Mouse (Mus musculus) thymus, adult 18-20 months (tissue): ENCODE measurements around the gene Qser1.
"Not testable (repeated sequence)": the region's sequence is repeated elsewhere in the genome, so short reads cannot be mapped to it uniquely, and the experiment has no call there.

ENCODE experiments used
- DNase-seq, 2 experiments: peaks; one replicate each; pipeline ENCODE4 v3.0.0; 2022; ENCODE audit warnings: mixed read lengths in 2 of 2

Qser1 gene

DNA sequence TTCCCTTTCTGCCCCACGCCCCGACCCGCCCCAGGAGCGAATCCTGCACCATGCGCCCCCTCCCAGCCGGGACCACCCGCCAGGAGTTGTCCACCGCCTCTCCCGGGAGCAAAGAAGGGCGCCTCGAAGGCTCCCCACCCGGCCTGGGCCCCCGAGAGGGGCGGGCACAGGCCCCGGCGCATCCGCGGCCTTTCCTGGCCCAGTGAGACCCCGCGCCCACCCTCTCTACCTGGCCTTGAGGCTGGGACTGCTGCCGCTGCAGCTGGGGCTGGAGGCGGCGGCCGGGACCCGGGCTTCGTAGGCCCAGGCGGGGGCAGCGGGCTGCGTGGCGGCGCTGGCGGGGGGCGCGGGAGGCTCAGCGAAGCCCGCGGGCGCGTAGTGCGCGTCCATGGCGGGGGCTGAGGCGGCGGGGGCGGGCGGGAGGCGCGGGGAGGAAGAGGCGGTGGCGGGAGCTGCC, at the start of gene Qser1:
TSS of gene Qser1 (minus strand) at position 390 of the 457 bp plus-strand sequence.
- DNase-seq, result no peak

DNA sequence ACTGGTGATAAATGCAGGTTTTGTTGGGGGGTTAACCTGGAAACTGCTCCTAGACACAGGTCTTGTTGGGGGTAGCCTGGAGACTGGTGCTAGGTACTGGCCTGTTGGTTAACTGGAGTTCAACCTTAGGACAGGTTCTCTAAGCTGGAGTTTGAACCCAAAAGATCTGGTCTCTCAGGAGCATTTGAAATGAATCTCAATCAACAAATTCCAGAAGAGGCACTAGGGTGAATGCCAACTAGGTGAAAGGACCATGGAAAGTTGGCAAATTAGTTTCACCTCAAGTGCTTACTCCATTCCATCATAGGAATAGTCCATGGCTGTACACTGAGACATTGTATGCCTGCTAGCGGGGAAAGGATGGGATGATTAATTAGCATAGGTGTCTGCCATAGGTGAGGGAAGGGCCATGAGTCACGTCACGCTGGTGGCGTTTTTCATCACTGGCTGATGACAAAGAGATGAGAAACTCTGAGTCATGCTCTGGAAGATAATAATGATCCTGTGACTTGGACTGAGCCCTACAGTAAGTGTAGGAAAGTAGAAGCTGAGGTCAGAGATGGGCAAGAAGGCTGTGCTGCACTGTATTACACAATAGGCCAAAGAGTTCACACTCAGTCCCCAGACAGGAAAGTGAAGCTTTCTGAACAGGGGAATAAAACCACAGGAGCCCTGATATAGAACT, 47.8 kb upstream of the Qser1 start:
- no peak for DNase-seq

GRCm38 (mm10) chr2:104860426-104860825, 43.9 kb upstream of the Qser1 start:
- no peak for DNase-seq

DNA sequence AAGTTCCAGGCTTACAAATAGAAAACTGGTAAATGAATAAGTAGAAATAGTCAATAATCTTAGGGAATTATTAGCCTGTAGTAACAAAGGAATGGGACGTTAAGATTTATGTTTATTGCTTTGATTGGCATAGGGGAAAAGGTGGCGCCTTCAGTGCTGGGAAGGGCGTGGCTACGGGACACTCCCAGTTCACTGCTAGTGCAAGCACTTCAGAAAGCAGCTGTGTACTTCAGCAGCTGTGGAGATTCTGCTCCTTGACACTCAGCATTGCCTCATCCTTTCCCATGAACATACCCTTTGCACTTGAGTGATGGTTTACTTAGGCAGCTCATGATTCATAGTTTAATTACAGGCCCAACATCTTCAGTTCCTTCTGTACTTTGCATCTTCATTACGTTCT, 42.5 kb upstream of the Qser1 start:
- no peak for DNase-seq

- DNase-seq, result not testable (repeated sequence)
Observed at GRCm38 (mm10) chr2:104858083-104858482, 41.5 kb upstream of the Qser1 start.

GRCm38 (mm10) chr2:104856218-104856617, 39.7 kb upstream of the Qser1 start:
- no peak for DNase-seq

GRCm38 (mm10) chr2:104855732-104856131, 39.2 kb upstream of the Qser1 start:
- no peak for DNase-seq

DNA sequence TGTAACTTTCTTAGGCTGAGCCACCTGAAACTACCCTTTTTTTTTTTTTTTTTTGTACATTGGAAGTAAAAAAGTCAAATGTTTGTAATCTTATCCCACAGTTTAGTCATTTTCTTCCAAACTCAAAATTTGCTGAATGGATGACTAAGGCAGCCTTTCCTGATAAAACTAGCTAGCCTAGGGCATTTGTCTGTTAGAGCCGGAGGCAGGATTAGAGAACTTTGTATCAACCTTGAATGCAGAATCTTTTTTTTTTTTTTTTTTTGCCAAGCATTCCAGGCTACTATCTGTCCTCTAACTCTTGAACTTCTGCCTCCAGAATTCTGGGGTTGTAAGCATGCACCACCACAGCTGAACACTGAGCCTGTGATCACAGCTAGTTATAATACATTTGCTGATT, 38.3 kb upstream of the Qser1 start:
- no peak for DNase-seq

GRCm38 (mm10) chr2:104852546-104852945, 36.0 kb upstream of the Qser1 start:
- no peak for DNase-seq

- no peak for DNase-seq
Observed at GRCm38 (mm10) chr2:104851686-104852085, 35.1 kb upstream of the Qser1 start.

GRCm38 (mm10) chr2:104849991-104850359, 33.4 kb upstream of the Qser1 start:
- DNase-seq, result no peak

DNA sequence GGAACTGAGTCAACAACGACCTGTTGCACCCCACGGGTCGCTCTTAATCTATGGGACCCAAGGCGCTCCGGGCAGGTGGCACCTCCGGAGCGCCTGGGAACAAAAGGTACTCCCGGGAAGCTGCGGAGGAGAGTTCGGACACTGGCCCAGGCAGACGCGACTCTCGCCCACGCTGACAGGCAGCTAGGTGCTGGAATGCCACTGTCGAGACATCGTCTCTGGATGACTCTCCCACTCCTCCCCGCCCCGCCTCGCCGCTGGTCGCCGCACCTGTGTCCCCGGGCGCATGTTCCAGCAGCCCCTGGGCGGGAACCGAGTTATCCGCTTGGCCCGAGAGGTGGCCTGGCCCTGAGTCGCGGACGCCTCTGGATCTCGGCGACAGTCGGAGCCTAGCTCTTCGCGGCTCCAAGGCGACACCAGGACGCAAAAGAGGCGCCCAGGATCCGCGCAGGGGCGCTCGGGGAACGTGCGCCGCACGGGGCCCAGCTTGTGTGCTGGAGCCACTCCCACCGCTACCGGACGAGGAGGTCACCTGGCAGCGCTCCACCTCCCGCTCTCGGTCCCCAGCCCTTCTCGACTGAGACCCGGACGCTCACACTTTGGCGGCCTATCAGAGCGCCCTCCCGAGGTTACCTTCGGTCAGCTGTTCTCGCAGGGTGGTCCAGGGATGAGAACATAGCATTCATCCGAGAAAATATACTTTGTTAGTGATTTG, 32.9 kb upstream of the Qser1 start, which contains the start of gene Prrg4:
TSS of gene Prrg4 (minus strand) at position 601 of the 715 bp plus-strand sequence.
- DNase-seq, result peak; percentile 54 to 65

- peak; percentile 7 to 35 for DNase-seq
Observed at GRCm38 (mm10) chr2:104848235-104849161, 31.9 kb upstream of the Qser1 start.

- peak; percentile 3 to 18 for DNase-seq
Observed at GRCm38 (mm10) chr2:104847645-104848044, 31.1 kb upstream of the Qser1 start.

DNA sequence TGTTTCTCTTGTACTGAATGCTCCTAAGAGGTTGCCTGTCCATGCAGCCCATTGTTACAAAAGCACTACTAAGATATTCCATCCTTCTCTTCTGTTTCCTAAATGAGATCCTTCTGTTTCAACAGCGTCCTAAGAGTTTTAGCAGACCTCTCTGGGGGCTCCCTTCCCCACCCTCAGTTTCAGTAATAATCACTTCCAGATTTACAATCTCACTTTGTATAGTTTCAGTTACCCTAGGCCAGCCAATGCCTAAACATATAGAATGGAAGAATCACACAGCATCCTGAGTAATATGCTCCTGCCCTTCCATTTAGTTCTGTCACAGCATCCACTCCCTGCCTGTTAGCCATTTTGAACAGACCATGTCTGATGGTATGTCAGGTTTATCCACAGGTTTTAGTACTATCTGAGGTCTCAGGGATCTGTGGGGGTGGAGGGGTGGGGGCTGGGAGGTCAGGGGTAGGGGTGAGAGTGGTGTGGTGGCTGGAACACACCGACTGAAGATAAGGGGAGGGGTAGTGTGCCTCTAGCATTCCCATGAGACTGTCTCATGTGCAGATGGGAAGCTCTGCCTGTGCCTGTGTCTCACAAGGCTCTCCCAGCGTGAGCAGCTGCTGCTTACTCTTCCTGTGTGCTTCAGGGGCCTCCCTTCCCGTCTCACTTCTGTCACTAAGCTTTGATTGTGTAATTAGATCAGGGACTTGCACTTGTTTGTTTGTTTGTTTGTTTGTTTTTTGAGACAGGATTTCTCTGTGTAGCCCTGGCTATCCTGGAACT, 30.3 kb upstream of the Qser1 start:
- DNase-seq, result no peak

DNA sequence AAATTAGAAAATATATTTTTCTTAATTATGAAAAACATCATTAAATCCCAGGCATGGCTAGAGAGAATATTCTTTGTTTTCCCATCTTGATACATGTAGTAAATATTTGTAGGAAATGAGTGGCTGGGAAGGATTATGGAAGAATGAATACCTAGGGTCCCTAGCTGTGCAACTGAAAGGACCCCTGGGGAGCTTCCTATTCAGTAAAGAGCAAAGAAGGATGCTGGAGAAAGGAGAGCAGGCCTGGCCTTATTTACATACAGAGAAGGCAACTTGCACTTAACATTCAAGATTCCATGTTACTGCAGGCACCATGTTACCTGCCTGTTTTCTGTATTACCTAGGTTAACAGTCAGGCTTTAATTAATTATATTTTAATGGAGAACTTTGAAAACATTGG, 26.0 kb upstream of the Qser1 start:
- no peak for DNase-seq

DNA sequence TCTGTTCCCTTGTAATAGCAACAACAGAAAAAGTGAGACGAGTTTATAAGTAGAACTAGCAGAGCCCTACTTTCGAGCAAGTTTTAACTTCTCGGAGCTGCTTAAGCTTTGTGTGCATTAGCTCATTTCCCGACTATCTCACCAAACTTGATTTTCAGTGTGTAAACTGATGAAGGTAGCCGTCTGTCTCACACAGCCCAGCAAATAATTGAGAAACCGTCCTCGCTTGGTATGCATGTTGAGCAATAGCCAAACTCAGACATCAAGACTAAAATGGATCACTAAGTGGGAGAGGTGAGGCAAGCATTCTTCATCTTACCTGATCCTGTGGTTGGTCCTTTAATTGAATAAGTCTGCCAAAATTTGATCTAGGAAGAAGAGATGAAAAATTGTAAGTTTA, 25.2 kb upstream of the Qser1 start:
- DNase-seq, result no peak

GRCm38 (mm10) chr2:104840974-104841373, 24.4 kb upstream of the Qser1 start:
- no peak for DNase-seq

DNA sequence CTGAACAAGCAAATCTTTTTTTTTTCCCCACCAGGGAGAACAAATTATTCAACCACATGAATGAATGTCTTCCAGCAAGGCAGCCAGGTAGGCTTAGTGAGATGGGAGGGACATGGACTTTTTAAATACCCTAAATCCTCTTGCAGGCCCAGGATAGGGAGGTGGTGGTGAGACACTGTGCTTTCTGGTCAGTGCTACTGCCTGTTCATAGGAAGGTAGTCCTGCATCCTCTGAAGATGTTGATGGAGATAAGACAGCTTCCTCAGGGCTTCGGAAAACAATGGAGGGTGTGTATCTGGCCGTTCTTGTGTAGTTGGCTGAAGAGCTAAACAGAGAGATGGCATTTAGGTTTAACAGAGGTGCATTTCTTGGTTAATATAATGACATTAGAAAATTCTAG, 15.9 kb upstream of the Qser1 start:
- no peak for DNase-seq

- no peak for DNase-seq
Observed at GRCm38 (mm10) chr2:104826191-104826590, 9.6 kb upstream of the Qser1 start.

GRCm38 (mm10) chr2:104818763-104819162, 2.2 kb upstream of the Qser1 start:
- not testable (repeated sequence) for DNase-seq
